Comparison of ENCODE assay signal across 18 mouse cellular contexts in genomic region chr8:46781067-46781657, GRCm38 (mm10). TPM values are rescaled to one million over a fixed set of nuclear protein-coding genes. Genes with fewer than 3 reads are reported as not detected.
DNase-seq lines count a peak whose midpoint lies in the region; TF ChIP-seq lines count a peak whose summit lies in the region.
"Had no signal": no experiment of that assay in that cellular context is flagged by ENCODE, and none has a peak within 500 bp of the region (broad histone marks: within the 10 kb centered on the region; RNA-seq: fewer than 3 reads in every experiment).

No protein-coding gene starts in this region.

- H3K36me3 ChIP-seq in thymus, adult 2 months (ENCODE audit: control insufficient read depth, insufficient read depth, low read length): no peaks in the 10 kb centered on the region

- TF ChIP-seq CTCF in thymus, adult 2 months (IDR thresholded peaks at IDR 0.05; ENCODE audit: borderline replicate concordance, control insufficient read depth, extremely low read depth, insufficient read depth, low read length, poor library complexity): no peak

- no peak overlapping the region for H3K4me3 ChIP-seq in thymus, adult 2 months (ENCODE audit: control insufficient read depth, insufficient read depth, low read length)
- H3K4me3 ChIP-seq: hindbrain, embryonic 12.5 days; kidney, embryonic 15.5 days had no signal

- 94% methylated on average over 6 of the region's 6 CpGs for WGBS in thymus, adult 2 months

- TF ChIP-seq POLR2A in thymus, adult 2 months (IDR thresholded peaks at IDR 0.05; ENCODE audit: control insufficient read depth, extremely low read depth, insufficient read depth, low read length, poor library complexity): no peak

- no peaks in the 10 kb centered on the region for H3K4me1 ChIP-seq in thymus, adult 2 months (replicated peaks; ENCODE audit: control insufficient read depth, insufficient read depth, low read length)
- H3K4me1 ChIP-seq: hindbrain, embryonic 12.5 days had no signal

- peak; percentile 72 to 85 for DNase-seq in adrenal gland, adult (ENCODE audit: inconsistent age in 2 of 2, low spot score in 1 of 2)
- DNase-seq in adrenal gland, postnatal 4 days (ENCODE audit: low spot score in 2 of 2): no peak
- DNase-seq in urinary bladder, postnatal 14 days (ENCODE audit: low spot score): peak; percentile 43
- no peak for DNase-seq in urinary bladder, postnatal 4 days (ENCODE audit: low spot score in 2 of 2)
- DNase-seq in adrenal gland, postnatal 36 days: peak; percentile 43 to 51
- no peak for DNase-seq in right cerebral cortex, postnatal 10 days (ENCODE audit: low spot score in 2 of 2)
- DNase-seq in right cerebral cortex, adult 18-20 months: no peak
- DNase-seq in thymus, adult 2 months: no peak
- DNase-seq: cerebellum, adult 11 months; cerebellum, postnatal 14 days; kidney, adult 11 months; left cerebral cortex, postnatal 4 days; liver; lung, postnatal 10 days had no signal

- no peak overlapping the region for H3K27ac ChIP-seq in thymus, adult 2 months (ENCODE audit: control insufficient read depth, insufficient read depth, low read length)
- H3K27ac ChIP-seq: hindbrain, embryonic 12.5 days; kidney, embryonic 15.5 days; stomach, postnatal 0 days had no signal

- no peaks in the 10 kb centered on the region for H3K27me3 ChIP-seq in thymus, adult 2 months (ENCODE audit: control insufficient read depth, insufficient read depth, low read length)
- H3K27me3 ChIP-seq: CH12.LX; hindbrain, embryonic 12.5 days; kidney, embryonic 15.5 days had no signal

RNA-seq across cellular contexts. Expression of gene Irf2, which starts 41.6 kb away (rescaled TPM):
- 10 to 100 TPM; 56.2 to 62.9 TPM for total RNA-seq in adrenal gland, postnatal 4 days (2021)
- total RNA-seq in adrenal gland, postnatal 36 days (2021): 10 to 100 TPM; 67.9 to 76.9 TPM
- 28.3 and 29.8 TPM in 2 replicates for polyA plus RNA-seq in thymus, adult 2 months (2012; rRNA removed)

Comparison
In these comparisons a context has a peak if more than half of its experiments do, and no peak if none do; other contexts are left out.
1. DNase-seq: peak in adrenal gland, adult (2 of 2), urinary bladder, postnatal 14 days (single experiment) and adrenal gland, postnatal 36 days (2 of 2); none in adrenal gland, postnatal 4 days (0 of 2), urinary bladder, postnatal 4 days (0 of 2), right cerebral cortex, postnatal 10 days (0 of 2), right cerebral cortex, adult 18-20 months (single experiment) and thymus, adult 2 months (single experiment).